Mouse (Mus musculus): ENCODE data around the gene Fkbp15. TPM values are rescaled to one million over a fixed set of nuclear protein-coding genes. Genes with fewer than 3 reads are reported as not detected.

Fkbp15 gene
- polyA plus RNA-seq, 1 experiment from 2014 or later: 21.0 TPM

GRCm38 (mm10) chr4:62364299-62364698, 4.0 kb upstream of the Fkbp15 start:
- DNase-seq (ENCODE audit: low spot score) (no peak), ATAC-seq (ENCODE audit: insufficient read depth, low FRiP score, low TSS enrichment) (no peak)
- Histone ChIP-seq H3K4me3 (ENCODE audit: low read depth, low read length) (no peak overlapping the region), H3K27ac (ENCODE audit: low read depth, low read length) (no peak overlapping the region), H3K9me3 (ENCODE audit: control insufficient read depth, low read length) (no peaks in the 10 kb centered on the region), H3K9ac (ENCODE audit: low read length) (no peak overlapping the region), H3K36me3 (ENCODE audit: control insufficient read depth, insufficient read depth, low read length) (no peaks in the 10 kb centered on the region), H3K4me2 (ENCODE audit: low read depth) (no peak overlapping the region), H3K27me3 (ENCODE audit: control insufficient read depth, insufficient read depth, low read length) (no peaks in the 10 kb centered on the region), H3K4me1 (ENCODE audit: control insufficient read depth, insufficient read depth, low read length) (peaks cover 7% of the 10 kb centered on the region; the same call in 1 of the 2 replicates)
- 95% methylated on average over 8 of the region's 8 CpGs for WGBS

DNA sequence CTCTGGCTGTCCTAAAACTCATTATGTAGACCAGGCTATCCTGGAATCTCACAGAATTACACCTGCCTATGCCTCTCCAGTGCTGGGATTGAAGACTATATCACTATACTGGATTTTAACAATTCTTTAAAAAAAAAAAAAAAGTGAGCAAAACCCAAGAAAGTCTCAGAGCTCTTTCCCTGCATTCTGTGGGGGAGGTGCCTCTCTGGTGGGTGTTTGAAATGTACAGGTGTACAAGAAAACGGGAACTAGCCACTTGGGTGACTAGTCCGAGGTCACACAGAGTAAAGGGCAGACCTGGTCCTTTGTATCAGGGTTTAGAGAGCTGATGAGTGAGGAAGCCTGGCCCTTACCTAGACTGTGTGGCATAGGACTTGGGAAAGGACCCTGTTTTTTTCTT, 2.1 kb upstream of the Fkbp15 start:
- Histone ChIP-seq H3K27ac (ENCODE audit: low read depth, low read length) (no peak overlapping the region), H3K27me3 (ENCODE audit: control insufficient read depth, insufficient read depth, low read length) (no peaks in the 10 kb centered on the region), H3K9me3 (ENCODE audit: control insufficient read depth, low read length) (no peaks in the 10 kb centered on the region), H3K36me3 (ENCODE audit: control insufficient read depth, insufficient read depth, low read length) (no peaks in the 10 kb centered on the region), H3K4me2 (ENCODE audit: low read depth) (no peak overlapping the region), H3K4me3 (ENCODE audit: low read depth, low read length) (no peak overlapping the region), H3K4me1 (ENCODE audit: control insufficient read depth, insufficient read depth, low read length) (peaks cover 7% of the 10 kb centered on the region; the same call in 1 of the 2 replicates), H3K9ac (ENCODE audit: low read length) (no peak overlapping the region)
- no peak for ATAC-seq (ENCODE audit: insufficient read depth, low FRiP score, low TSS enrichment)
- WGBS: 100% methylated on average over 2 of the region's 2 CpGs
- no peak for DNase-seq (ENCODE audit: low spot score)

DNA sequence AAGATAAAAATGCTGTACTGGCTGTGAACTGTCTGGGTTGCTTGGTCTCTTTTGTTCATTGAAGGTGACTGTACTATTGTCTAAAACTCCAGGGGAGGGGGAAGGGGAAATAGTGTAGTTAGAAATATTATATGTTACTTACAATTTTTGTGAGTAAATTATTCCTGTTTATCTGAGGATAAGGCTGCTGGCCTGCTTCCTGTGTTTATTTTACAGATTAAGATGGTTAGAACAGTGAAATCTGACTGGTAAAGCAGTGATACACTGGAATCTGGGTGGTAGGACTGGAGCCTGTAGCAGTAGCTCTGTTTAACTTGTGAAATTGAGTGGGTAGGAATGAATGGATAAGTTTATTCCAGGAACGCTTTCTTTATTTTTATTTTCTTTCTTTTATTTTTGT, 1.6 kb upstream of the Fkbp15 start:
- Histone ChIP-seq H3K4me1 (ENCODE audit: control insufficient read depth, insufficient read depth, low read length) (peaks cover 7% of the 10 kb centered on the region; the same call in 1 of the 2 replicates), H3K4me3 (ENCODE audit: low read depth, low read length) (no peak overlapping the region), H3K27ac (ENCODE audit: low read depth, low read length) (no peak overlapping the region), H3K27me3 (ENCODE audit: control insufficient read depth, insufficient read depth, low read length) (no peaks in the 10 kb centered on the region), H3K9ac (ENCODE audit: low read length) (peak overlapping the region; percentile 24; the same call in 1 of the 2 replicates), H3K36me3 (ENCODE audit: control insufficient read depth, insufficient read depth, low read length) (no peaks in the 10 kb centered on the region), H3K9me3 (ENCODE audit: control insufficient read depth, low read length) (no peaks in the 10 kb centered on the region), H3K4me2 (ENCODE audit: low read depth) (peak overlapping the region; percentile 60)
- no peak for DNase-seq (ENCODE audit: low spot score)
- no peak for ATAC-seq (ENCODE audit: insufficient read depth, low FRiP score, low TSS enrichment)
- WGBS: 94% methylated on average over 1 of the region's 1 CpGs

GRCm38 (mm10) chr4:62361571-62361970, 1.2 kb upstream of the Fkbp15 start:
- Histone ChIP-seq H3K36me3 (ENCODE audit: control insufficient read depth, insufficient read depth, low read length) (no peaks in the 10 kb centered on the region), H3K9ac (ENCODE audit: low read length) (peak overlapping the region; percentile 59), H3K9me3 (ENCODE audit: control insufficient read depth, low read length) (no peaks in the 10 kb centered on the region), H3K27ac (ENCODE audit: low read depth, low read length) (no peak overlapping the region), H3K27me3 (ENCODE audit: control insufficient read depth, insufficient read depth, low read length) (no peaks in the 10 kb centered on the region), H3K4me1 (ENCODE audit: control insufficient read depth, insufficient read depth, low read length) (peaks cover 7% of the 10 kb centered on the region; the same call in 1 of the 2 replicates), H3K4me2 (ENCODE audit: low read depth) (peak overlapping the region; percentile 60), H3K4me3 (ENCODE audit: low read depth, low read length) (peak overlapping the region; percentile 75)
- ATAC-seq (ENCODE audit: insufficient read depth, low FRiP score, low TSS enrichment) (no peak), DNase-seq (ENCODE audit: low spot score) (no peak)
- WGBS: 57% methylated on average over 6 of the region's 6 CpGs

- Histone ChIP-seq H3K27ac (ENCODE audit: low read depth, low read length) (no peak overlapping the region), H3K4me3 (ENCODE audit: low read depth, low read length) (peak overlapping the region; percentile 75), H3K4me1 (ENCODE audit: control insufficient read depth, insufficient read depth, low read length) (peaks cover 7% of the 10 kb centered on the region; the same call in 1 of the 2 replicates), H3K27me3 (ENCODE audit: control insufficient read depth, insufficient read depth, low read length) (no peaks in the 10 kb centered on the region), H3K36me3 (ENCODE audit: control insufficient read depth, insufficient read depth, low read length) (no peaks in the 10 kb centered on the region), H3K9ac (ENCODE audit: low read length) (peak overlapping the region; percentile 59), H3K9me3 (ENCODE audit: control insufficient read depth, low read length) (no peaks in the 10 kb centered on the region), H3K4me2 (ENCODE audit: low read depth) (peak overlapping the region; percentile 60)
- no peak for DNase-seq (ENCODE audit: low spot score)
- WGBS: under 1% methylated on average over 19 of the region's 22 CpGs
- ATAC-seq (ENCODE audit: insufficient read depth, low FRiP score, low TSS enrichment): peak; percentile 3
Observed at GRCm38 (mm10) chr4:62360805-62361455, 582 bp upstream of the Fkbp15 start.

- Histone ChIP-seq H3K27ac (ENCODE audit: low read depth, low read length) (no peak overlapping the region), H3K27me3 (ENCODE audit: control insufficient read depth, insufficient read depth, low read length) (no peaks in the 10 kb centered on the region), H3K4me1 (ENCODE audit: control insufficient read depth, insufficient read depth, low read length) (peaks cover 7% of the 10 kb centered on the region; the same call in 1 of the 2 replicates), H3K4me2 (ENCODE audit: low read depth) (peak overlapping the region; percentile 67), H3K4me3 (ENCODE audit: low read depth, low read length) (peak overlapping the region; percentile 75), H3K9ac (ENCODE audit: low read length) (peak overlapping the region; percentile 59), H3K36me3 (ENCODE audit: control insufficient read depth, insufficient read depth, low read length) (no peaks in the 10 kb centered on the region), H3K9me3 (ENCODE audit: control insufficient read depth, low read length) (no peaks in the 10 kb centered on the region)
- DNase-seq (ENCODE audit: low spot score) (no peak), ATAC-seq (ENCODE audit: insufficient read depth, low FRiP score, low TSS enrichment) (no peak)
- 57% methylated on average over 7 of the region's 7 CpGs for WGBS
Observed at GRCm38 (mm10) chr4:62359256-62359775, 1.0 kb downstream of the Fkbp15 start.

DNA sequence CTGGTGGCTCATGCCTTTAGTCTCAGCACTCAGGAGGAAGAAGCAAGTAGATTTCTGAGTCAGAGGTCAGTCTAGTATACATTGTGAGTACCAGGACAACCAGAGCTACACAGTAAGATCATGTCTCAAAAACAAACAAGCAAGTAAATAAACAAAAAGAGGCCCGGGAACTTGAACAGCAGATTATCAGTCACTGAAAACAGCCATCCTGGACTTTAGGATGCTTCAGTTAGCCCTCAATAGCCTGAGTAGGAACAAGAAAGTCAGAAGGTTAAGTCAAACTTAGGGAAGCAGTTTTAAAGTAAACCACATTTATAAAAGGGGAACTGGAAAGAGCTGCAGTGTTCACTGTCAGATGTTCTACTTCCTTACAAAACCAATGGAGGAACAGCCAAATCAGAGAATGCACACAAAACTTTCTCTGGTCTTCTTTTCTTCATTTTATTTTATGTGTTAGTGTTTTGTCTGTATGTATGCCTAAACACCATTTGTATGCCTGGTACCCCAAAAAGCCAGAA, 2.7 kb downstream of the Fkbp15 start:
- no peak overlapping the region for H3K27ac ChIP-seq (ENCODE audit: low read depth, low read length)
- H3K4me3 ChIP-seq (ENCODE audit: low read depth, low read length): no peak overlapping the region
- no peaks in the 10 kb centered on the region for H3K27me3 ChIP-seq (ENCODE audit: control insufficient read depth, insufficient read depth, low read length)
- H3K4me2 ChIP-seq (ENCODE audit: low read depth): no peak overlapping the region
- peaks cover 7% of the 10 kb centered on the region; the same call in 1 of the 2 replicates for H3K4me1 ChIP-seq (ENCODE audit: control insufficient read depth, insufficient read depth, low read length)
- H3K9ac ChIP-seq (ENCODE audit: low read length): no peak overlapping the region
- ATAC-seq (ENCODE audit: insufficient read depth, low FRiP score, low TSS enrichment): no peak
- no peak for DNase-seq (ENCODE audit: low spot score)
- 87% methylated on average over 1 of the region's 1 CpGs for WGBS
- no peaks in the 10 kb centered on the region for H3K36me3 ChIP-seq (ENCODE audit: control insufficient read depth, insufficient read depth, low read length)
- H3K9me3 ChIP-seq (ENCODE audit: control insufficient read depth, low read length): no peaks in the 10 kb centered on the region

GRCm38 (mm10) chr4:62349371-62349770, 11.0 kb downstream of the Fkbp15 start:
- DNase-seq (ENCODE audit: low spot score): no peak
- no peak overlapping the region for H3K4me2 ChIP-seq (ENCODE audit: low read depth)
- 90% methylated on average over 2 of the region's 2 CpGs for whole genome bisulfite sequencing
- no peaks in the 10 kb centered on the region for H3K27me3 ChIP-seq (ENCODE audit: control insufficient read depth, insufficient read depth, low read length)
- no peak overlapping the region for H3K27ac ChIP-seq (ENCODE audit: low read depth, low read length)
- no peaks in the 10 kb centered on the region for H3K4me1 ChIP-seq (ENCODE audit: control insufficient read depth, insufficient read depth, low read length)
- H3K9me3 ChIP-seq (ENCODE audit: control insufficient read depth, low read length): no peaks in the 10 kb centered on the region
- no peak for ATAC-seq (ENCODE audit: insufficient read depth, low FRiP score, low TSS enrichment)
- no peak overlapping the region for H3K9ac ChIP-seq (ENCODE audit: low read length)
- no peak overlapping the region for H3K4me3 ChIP-seq (ENCODE audit: low read depth, low read length)
- H3K36me3 ChIP-seq (ENCODE audit: control insufficient read depth, insufficient read depth, low read length): no peaks in the 10 kb centered on the region

DNA sequence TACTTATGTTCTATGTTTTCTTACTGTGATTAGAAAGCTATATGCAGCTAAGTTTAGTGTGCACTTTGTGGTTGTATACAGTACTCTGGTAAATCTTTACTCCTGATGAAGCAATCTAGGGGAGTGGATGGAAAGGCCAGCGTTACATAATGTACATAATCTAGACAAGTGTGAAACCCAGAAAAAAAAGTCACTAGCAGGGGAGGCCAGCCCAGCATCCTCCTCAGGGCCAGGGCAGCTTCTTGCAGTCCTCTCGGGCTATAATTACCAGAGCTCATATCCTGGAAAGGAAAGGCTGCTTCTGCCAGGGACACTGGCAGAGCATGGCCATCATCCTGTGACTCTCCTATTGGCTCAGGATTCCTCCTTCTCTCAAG, 12.0 kb downstream of the Fkbp15 start:
- no peaks in the 10 kb centered on the region for H3K9me3 ChIP-seq (ENCODE audit: control insufficient read depth, low read length)
- no peak overlapping the region for H3K9ac ChIP-seq (ENCODE audit: low read length)
- no peaks in the 10 kb centered on the region for H3K4me1 ChIP-seq (ENCODE audit: control insufficient read depth, insufficient read depth, low read length)
- H3K4me3 ChIP-seq (ENCODE audit: low read depth, low read length): no peak overlapping the region
- no peak overlapping the region for H3K4me2 ChIP-seq (ENCODE audit: low read depth)
- ATAC-seq (ENCODE audit: insufficient read depth, low FRiP score, low TSS enrichment) (no peak), DNase-seq (ENCODE audit: low spot score) (no peak)
- no peaks in the 10 kb centered on the region for H3K27me3 ChIP-seq (ENCODE audit: control insufficient read depth, insufficient read depth, low read length)
- H3K27ac ChIP-seq (ENCODE audit: low read depth, low read length): no peak overlapping the region
- no peaks in the 10 kb centered on the region; the same call in 1 of the 2 replicates for H3K36me3 ChIP-seq (ENCODE audit: control insufficient read depth, insufficient read depth, low read length)
- WGBS: 93% methylated on average over 2 of the region's 2 CpGs

All from neural tube, embryonic 11.5 days (tissue).